Mouse (Mus musculus): ENCODE data around the gene Zfyve26.

- no peak for TF ChIP-seq POLR2A (IDR thresholded peaks at IDR 0.05; ENCODE audit: low read depth, low read length)
- no peak for TF ChIP-seq CTCF (IDR thresholded peaks at IDR 0.05; ENCODE audit: extremely low read depth, insufficient read depth, insufficient read length, insufficient replicate concordance)
Measured at GRCm38 (mm10) chr12:79320895-79321294, 24.8 kb upstream of the Zfyve26 start.

Data from spleen, adult 2 months (tissue).